In the genomic region with DNA sequence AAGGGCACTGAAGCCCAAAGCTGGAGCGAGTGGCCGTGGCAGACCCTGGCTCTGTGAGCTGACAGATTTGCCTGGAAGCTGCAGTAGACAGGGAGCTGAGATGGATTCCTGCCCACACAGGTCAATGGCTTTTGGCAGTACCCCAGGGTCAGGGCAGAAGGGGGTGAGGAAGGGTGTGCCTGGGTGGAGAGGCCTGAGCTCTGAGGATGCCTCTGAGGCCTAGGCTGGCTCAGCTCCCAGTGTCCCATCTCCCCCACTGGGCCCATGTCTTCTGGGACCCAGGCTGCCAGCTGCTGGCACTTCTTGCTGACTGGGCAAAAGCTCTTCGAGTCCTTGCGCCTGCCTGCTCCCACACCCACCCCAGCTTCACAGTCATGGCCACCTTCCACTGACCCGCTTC, we compare ENCODE assay signal across 18 mouse cellular contexts. TPM values are rescaled to one million over a fixed set of nuclear protein-coding genes. Genes with fewer than 3 reads are reported as not detected.
DNase-seq lines count a peak whose midpoint lies in the region; ATAC-seq and TF ChIP-seq lines count a peak whose summit lies in the region.
"Had no signal": no experiment of that assay in that cellular context is flagged by ENCODE, and none has a peak within 500 bp of the region (broad histone marks: within the 10 kb centered on the region; RNA-seq: fewer than 3 reads in every experiment).

No protein-coding gene starts in this region.

- H3K27me3 ChIP-seq in embryonic facial prominence, embryonic 13.5 days: peaks cover 35% of the 10 kb centered on the region
- H3K27me3 ChIP-seq in embryonic facial prominence, embryonic 10.5 days (replicated peaks; ENCODE audit: low read depth, poor library complexity, severe bottlenecking): peaks cover 96% of the 10 kb centered on the region
- peaks cover 13% of the 10 kb centered on the region for H3K27me3 ChIP-seq in neural tube, embryonic 13.5 days
- H3K27me3 ChIP-seq in cerebellum, adult 2 months (ENCODE audit: control insufficient read depth, insufficient read depth, low read length): no peaks in the 10 kb centered on the region
- no peaks in the 10 kb centered on the region for H3K27me3 ChIP-seq in neural tube, embryonic 15.5 days (replicated peaks)
- H3K27me3 ChIP-seq in lung, postnatal 0 days (replicated peaks; ENCODE audit: insufficient read depth, low read length): peaks cover 2% of the 10 kb centered on the region; the same call in 1 of the 2 replicates
- H3K27me3 ChIP-seq: midbrain, embryonic 15.5 days had no signal

- ATAC-seq in embryonic facial prominence, embryonic 13.5 days (ENCODE audit: insufficient number of reproducible peaks, insufficient read depth, low FRiP score, low TSS enrichment, low read depth): no peak
- no peak for ATAC-seq in neural tube, embryonic 13.5 days (ENCODE audit: low read depth)
- ATAC-seq in neural tube, embryonic 15.5 days (ENCODE audit: low FRiP score): no peak
- no peak for ATAC-seq in erythroblast, adult 5-6 weeks (replicated peaks; ENCODE audit: low FRiP score, poor library complexity, severe bottlenecking)
- ATAC-seq in lung, postnatal 0 days: no peak
- ATAC-seq: midbrain, embryonic 15.5 days had no signal

- H3K9me3 ChIP-seq in embryonic facial prominence, embryonic 13.5 days: no peaks in the 10 kb centered on the region
- H3K9me3 ChIP-seq in embryonic facial prominence, embryonic 10.5 days: no peaks in the 10 kb centered on the region
- no peaks in the 10 kb centered on the region for H3K9me3 ChIP-seq in neural tube, embryonic 13.5 days
- no peaks in the 10 kb centered on the region for H3K9me3 ChIP-seq in neural tube, embryonic 15.5 days (replicated peaks)
- no peaks in the 10 kb centered on the region for H3K9me3 ChIP-seq in lung, postnatal 0 days (ENCODE audit: low read length)
- H3K9me3 ChIP-seq: embryonic facial prominence, embryonic 12.5 days; forebrain, embryonic 10.5 days; heart, embryonic 13.5 days; midbrain, embryonic 15.5 days; neural tube, embryonic 12.5 days had no signal

- TF ChIP-seq EP300 in lung, postnatal 0 days (IDR thresholded peaks at IDR 0.05): no peak

- peaks cover 31% of the 10 kb centered on the region for H3K36me3 ChIP-seq in embryonic facial prominence, embryonic 13.5 days
- H3K36me3 ChIP-seq in embryonic facial prominence, embryonic 10.5 days (replicated peaks): 0 out of 2 replicates have a peak, but pooled peaks cover 3% of the 10 kb centered on the region
- peaks cover 28% of the 10 kb centered on the region for H3K36me3 ChIP-seq in neural tube, embryonic 13.5 days
- H3K36me3 ChIP-seq in neural tube, embryonic 15.5 days: no peaks in the 10 kb centered on the region; the same call in 1 of the 2 replicates
- no peaks in the 10 kb centered on the region for H3K36me3 ChIP-seq in lung, postnatal 0 days (ENCODE audit: insufficient read depth, low read length)
- H3K36me3 ChIP-seq: heart, embryonic 13.5 days had no signal

- no peak overlapping the region for H3K4me3 ChIP-seq in embryonic facial prominence, embryonic 13.5 days
- H3K4me3 ChIP-seq in embryonic facial prominence, embryonic 10.5 days: no peak overlapping the region
- H3K4me3 ChIP-seq in neural tube, embryonic 13.5 days: no peak overlapping the region
- no peak overlapping the region for H3K4me3 ChIP-seq in cerebellum, adult 2 months (replicated peaks; ENCODE audit: insufficient read depth, low read depth, low read length)
- no peak overlapping the region for H3K4me3 ChIP-seq in neural tube, embryonic 15.5 days (replicated peaks)
- no peak overlapping the region for H3K4me3 ChIP-seq in lung, postnatal 0 days (ENCODE audit: low read depth, low read length)
- H3K4me3 ChIP-seq: embryonic facial prominence, embryonic 12.5 days; forebrain, embryonic 10.5 days; heart, embryonic 13.5 days; midbrain, embryonic 15.5 days; neural tube, embryonic 12.5 days had no signal

- no peak for TF ChIP-seq POLR2A in cerebellum, adult 2 months (IDR thresholded peaks at IDR 0.05; ENCODE audit: borderline replicate concordance, insufficient read depth, low read length)

- DNase-seq in embryonic facial prominence, embryonic 10.5 days (ENCODE audit: low spot score): no peak
- DNase-seq in neural tube, embryonic 10.5 days (ENCODE audit: extremely low spot score, low spot score): no peak
- DNase-seq in cerebellum, adult 2 months: peak; percentile 56 to 58
- DNase-seq in lung, postnatal 0 days (ENCODE audit: low spot score): no peak
- DNase-seq: gastrocnemius, postnatal 36 days; heart, postnatal 4 days; thymus, postnatal 14 days had no signal

- no peak overlapping the region for H3K27ac ChIP-seq in embryonic facial prominence, embryonic 13.5 days
- no peak overlapping the region for H3K27ac ChIP-seq in embryonic facial prominence, embryonic 10.5 days (replicated peaks)
- H3K27ac ChIP-seq in neural tube, embryonic 13.5 days (replicated peaks): peak overlapping the region; percentile 79; the same call in 1 of the 2 replicates
- no peak overlapping the region for H3K27ac ChIP-seq in cerebellum, adult 2 months (ENCODE audit: insufficient read depth, low read length)
- H3K27ac ChIP-seq in neural tube, embryonic 15.5 days (replicated peaks): peak overlapping the region; percentile 49; the same call in 1 of the 2 replicates
- no peak overlapping the region for H3K27ac ChIP-seq in lung, postnatal 0 days (ENCODE audit: low read length)
- H3K27ac ChIP-seq: embryonic facial prominence, embryonic 12.5 days; forebrain, embryonic 10.5 days; heart, embryonic 13.5 days had no signal

- H3K9ac ChIP-seq in embryonic facial prominence, embryonic 13.5 days: 0 out of 2 replicates have a peak overlapping the region, but pooled peaks have one; percentile 44
- H3K9ac ChIP-seq in neural tube, embryonic 13.5 days: no peak overlapping the region
- H3K9ac ChIP-seq in neural tube, embryonic 15.5 days (replicated peaks): no peak overlapping the region
- no peak overlapping the region for H3K9ac ChIP-seq in lung, postnatal 0 days (replicated peaks; ENCODE audit: low read depth)
- H3K9ac ChIP-seq: embryonic facial prominence, embryonic 12.5 days; heart, embryonic 13.5 days; midbrain, embryonic 15.5 days; neural tube, embryonic 12.5 days had no signal

- TF ChIP-seq CTCF in cerebellum, adult 2 months (IDR thresholded peaks at IDR 0.05; ENCODE audit: borderline replicate concordance, insufficient read depth, low read depth, low read length): no peak
- no peak for TF ChIP-seq CTCF in lung, postnatal 0 days (IDR thresholded peaks at IDR 0.05)

- H3K4me2 ChIP-seq in embryonic facial prominence, embryonic 13.5 days: no peak overlapping the region
- H3K4me2 ChIP-seq in neural tube, embryonic 13.5 days: no peak overlapping the region
- no peak overlapping the region for H3K4me2 ChIP-seq in neural tube, embryonic 15.5 days
- H3K4me2 ChIP-seq in lung, postnatal 0 days (replicated peaks; ENCODE audit: low read depth, low read length): no peak overlapping the region
- H3K4me2 ChIP-seq: embryonic facial prominence, embryonic 12.5 days; heart, embryonic 13.5 days; liver, embryonic 11.5 days; midbrain, embryonic 15.5 days; neural tube, embryonic 12.5 days had no signal

- peaks cover 12% of the 10 kb centered on the region for H3K4me1 ChIP-seq in embryonic facial prominence, embryonic 13.5 days
- H3K4me1 ChIP-seq in embryonic facial prominence, embryonic 10.5 days: peaks cover 29% of the 10 kb centered on the region
- peaks cover 54% of the 10 kb centered on the region for H3K4me1 ChIP-seq in neural tube, embryonic 13.5 days (replicated peaks)
- H3K4me1 ChIP-seq in cerebellum, adult 2 months (ENCODE audit: control insufficient read depth, insufficient read depth, low read length): peaks cover 52% of the 10 kb centered on the region
- peaks cover 42% of the 10 kb centered on the region for H3K4me1 ChIP-seq in neural tube, embryonic 15.5 days
- no peaks in the 10 kb centered on the region; the same call in 1 of the 2 replicates for H3K4me1 ChIP-seq in lung, postnatal 0 days (ENCODE audit: insufficient read depth, low read depth, low read length)

- WGBS in embryonic facial prominence, embryonic 13.5 days: 92% methylated on average over 5 of the region's 5 CpGs
- 94% methylated on average over 5 of the region's 5 CpGs for WGBS in embryonic facial prominence, embryonic 10.5 days
- WGBS in neural tube, embryonic 13.5 days: 89% methylated on average over 5 of the region's 5 CpGs
- WGBS in cerebellum, adult 2 months: 33% methylated on average over 5 of the region's 5 CpGs
- WGBS in neural tube, embryonic 15.5 days: 72% methylated on average over 5 of the region's 5 CpGs
- 93% methylated on average over 5 of the region's 5 CpGs for WGBS in lung, postnatal 0 days

RNA-seq across cellular contexts. Expression of gene Adgrb2, which starts 8.5 kb away (rescaled TPM):
- polyA plus RNA-seq in embryonic facial prominence, embryonic 13.5 days (2015; fragmentation: Nextera tagmentation; extraction: Ambion mirVana): 6.7 and 7.9 TPM in 2 replicates
- polyA plus RNA-seq in embryonic facial prominence, embryonic 10.5 days (2016; fragmentation: Nextera tagmentation; extraction: Ambion mirVana): 1.1 and 1.2 TPM in 2 replicates
- polyA plus RNA-seq in neural tube, embryonic 13.5 days (2015; fragmentation: Nextera tagmentation; extraction: Ambion mirVana): 8.1 and 9.3 TPM in 2 replicates
- polyA plus RNA-seq in cerebellum, adult 2 months (2012; rRNA removed): 116 and 130 TPM in 2 replicates
- polyA plus RNA-seq in neural tube, embryonic 15.5 days (2015; fragmentation: Nextera tagmentation; extraction: Ambion mirVana): 11.9 and 15.5 TPM in 2 replicates
- total RNA-seq in erythroblast, adult 5-6 weeks (2015; ENCODE audit: low replicate concordance): not detected in 2 replicates
- total RNA-seq in erythroblast, adult 5-6 weeks (2017; ENCODE audit: low replicate concordance): not detected in 2 replicates
- 0.21 and 0.33 TPM in 2 replicates for polyA plus RNA-seq in lung, postnatal 0 days (2015; fragmentation: Nextera tagmentation; extraction: Ambion mirVana)

RNA-seq across cellular contexts. Expression of gene Col16a1, which starts 54.4 kb away (rescaled TPM):
- polyA plus RNA-seq in embryonic facial prominence, embryonic 13.5 days (2015; fragmentation: Nextera tagmentation; extraction: Ambion mirVana): 75.9 and 77.3 TPM in 2 replicates
- polyA plus RNA-seq in embryonic facial prominence, embryonic 10.5 days (2016; fragmentation: Nextera tagmentation; extraction: Ambion mirVana): 4.7 and 7.2 TPM in 2 replicates
- polyA plus RNA-seq in neural tube, embryonic 13.5 days (2015; fragmentation: Nextera tagmentation; extraction: Ambion mirVana): 11.9 and 14.7 TPM in 2 replicates
- 36.4 and 44.3 TPM in 2 replicates for polyA plus RNA-seq in cerebellum, adult 2 months (2012; rRNA removed)
- 24.5 and 25.8 TPM in 2 replicates for polyA plus RNA-seq in neural tube, embryonic 15.5 days (2015; fragmentation: Nextera tagmentation; extraction: Ambion mirVana)
- not detected in 2 replicates for total RNA-seq in erythroblast, adult 5-6 weeks (2015; ENCODE audit: low replicate concordance)
- 0.14 TPM in 1 of 2 replicates, not detected in the other for total RNA-seq in erythroblast, adult 5-6 weeks (2017; ENCODE audit: low replicate concordance)
- polyA plus RNA-seq in lung, postnatal 0 days (2015; fragmentation: Nextera tagmentation; extraction: Ambion mirVana): 26.2 and 30.1 TPM in 2 replicates
- total RNA-seq: megakaryocyte, adult 5-6 weeks had no signal

Comparison
In these comparisons a context has a peak if more than half of its experiments do, and no peak if none do; other contexts are left out.
1. H3K27ac ChIP-seq: peak in neural tube, embryonic 13.5 days (single experiment) and neural tube, embryonic 15.5 days (single experiment); none in embryonic facial prominence, embryonic 13.5 days (single experiment), embryonic facial prominence, embryonic 10.5 days (single experiment), cerebellum, adult 2 months (single experiment) and lung, postnatal 0 days (single experiment).
2. DNase-seq: peak in cerebellum, adult 2 months (2 of 2); none in embryonic facial prominence, embryonic 10.5 days (single experiment), neural tube, embryonic 10.5 days (single experiment) and lung, postnatal 0 days (single experiment).